In the genomic region with DNA sequence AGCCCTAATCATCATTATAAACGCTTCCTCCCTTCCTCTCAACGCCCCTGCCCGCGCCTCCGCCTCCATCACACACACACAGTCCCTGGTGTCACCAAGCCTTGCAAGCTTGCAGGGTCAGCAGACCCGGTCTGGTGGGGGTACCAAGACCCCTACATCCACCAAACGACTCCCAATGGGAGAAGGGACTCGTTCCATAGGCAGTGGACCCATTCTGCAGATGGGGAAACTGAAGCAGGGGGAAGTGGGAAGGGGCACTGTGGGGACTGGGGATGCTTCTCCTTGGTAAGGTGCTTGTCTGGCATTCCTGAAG, we compare ENCODE assay signal across 12 mouse cellular contexts. TPM values are rescaled to one million over a fixed set of nuclear protein-coding genes. Genes with fewer than 3 reads are reported as not detected.
DNase-seq lines count a peak whose midpoint lies in the region; ATAC-seq lines count a peak whose summit lies in the region.
"Had no signal": no experiment of that assay in that cellular context is flagged by ENCODE, and none has a peak within 500 bp of the region (broad histone marks: within the 10 kb centered on the region; RNA-seq: fewer than 3 reads in every experiment).

No protein-coding gene starts in this region.

- intact Hi-C loops in heart, postnatal 14 days (cut with DNase I), result no loop called here

- WGBS in heart, embryonic 16.5 days, result 9% methylated on average over 8 of the region's 8 CpGs
- WGBS in embryonic facial prominence, embryonic 12.5 days, result 13% methylated on average over 8 of the region's 8 CpGs
- 12% methylated on average over 8 of the region's 8 CpGs for WGBS in hindbrain, embryonic 10.5 days
- WGBS in midbrain, embryonic 10.5 days, result 16% methylated on average over 8 of the region's 8 CpGs

- no peaks in the 10 kb centered on the region for H3K4me1 ChIP-seq in heart, embryonic 16.5 days (ENCODE audit: control insufficient read depth, insufficient read depth, low read length)
- H3K4me1 ChIP-seq in embryonic facial prominence, embryonic 12.5 days, result peaks cover 15% of the 10 kb centered on the region
- H3K4me1 ChIP-seq in hindbrain, embryonic 10.5 days (replicated peaks), result peaks cover 38% of the 10 kb centered on the region
- peaks cover 37% of the 10 kb centered on the region for H3K4me1 ChIP-seq in midbrain, embryonic 10.5 days

- DNase-seq in heart, postnatal 14 days, result no peak
- DNase-seq in hindbrain, embryonic 10.5 days (ENCODE audit: low spot score), result no peak
- no peak for DNase-seq in midbrain, embryonic 10.5 days (ENCODE audit: low spot score)
- DNase-seq in cerebellum, adult 9-11 months, result no peak
- DNase-seq: thymus, postnatal 4 days had no signal

- H3K9ac ChIP-seq in heart, embryonic 16.5 days (ENCODE audit: low read length), result no peak overlapping the region
- H3K9ac ChIP-seq in embryonic facial prominence, embryonic 12.5 days, result no peak overlapping the region
- H3K9ac ChIP-seq: liver, embryonic 14.5 days had no signal

- H3K9me3 ChIP-seq in heart, embryonic 16.5 days (replicated peaks; ENCODE audit: control insufficient read depth, low read length), result peaks cover 9% of the 10 kb centered on the region
- H3K9me3 ChIP-seq in embryonic facial prominence, embryonic 12.5 days, result no peaks in the 10 kb centered on the region
- H3K9me3 ChIP-seq in hindbrain, embryonic 10.5 days, result peaks cover 14% of the 10 kb centered on the region
- peaks cover 16% of the 10 kb centered on the region; the same call in 1 of the 2 replicates for H3K9me3 ChIP-seq in midbrain, embryonic 10.5 days (replicated peaks)

- no peak for ATAC-seq in heart, embryonic 16.5 days (replicated peaks; ENCODE audit: extremely low read depth, insufficient read depth, low FRiP score)
- no peak for ATAC-seq in embryonic facial prominence, embryonic 12.5 days (ENCODE audit: insufficient number of reproducible peaks, insufficient read depth, low FRiP score, low TSS enrichment)
- no peak for ATAC-seq in granulocyte monocyte progenitor cell, adult 5-6 weeks (replicated peaks; ENCODE audit: poor library complexity, severe bottlenecking)
- ATAC-seq in monocyte, adult 5-6 weeks (replicated peaks; ENCODE audit: insufficient number of reproducible peaks, low FRiP score, low TSS enrichment, poor library complexity, severe bottlenecking), result no peak

- H3K4me3 ChIP-seq in heart, embryonic 16.5 days (ENCODE audit: low read length), result peak overlapping the region; percentile 17; the same call in 1 of the 2 replicates
- H3K4me3 ChIP-seq in embryonic facial prominence, embryonic 12.5 days, result 0 out of 2 replicates have a peak overlapping the region, but pooled peaks have one; percentile 4
- H3K4me3 ChIP-seq in hindbrain, embryonic 10.5 days, result peak overlapping the region; percentile 34
- H3K4me3 ChIP-seq in midbrain, embryonic 10.5 days, result peak overlapping the region; percentile 41

- H3K36me3 ChIP-seq in heart, embryonic 16.5 days (ENCODE audit: control insufficient read depth, insufficient read depth), result no peaks in the 10 kb centered on the region
- H3K36me3 ChIP-seq in embryonic facial prominence, embryonic 12.5 days, result no peaks in the 10 kb centered on the region
- H3K36me3 ChIP-seq in hindbrain, embryonic 10.5 days, result no peaks in the 10 kb centered on the region
- no peaks in the 10 kb centered on the region for H3K36me3 ChIP-seq in midbrain, embryonic 10.5 days

- H3K27ac ChIP-seq in heart, embryonic 16.5 days (ENCODE audit: low read length), result no peak overlapping the region
- H3K27ac ChIP-seq in embryonic facial prominence, embryonic 12.5 days, result no peak overlapping the region
- peak overlapping the region; percentile 66 for H3K27ac ChIP-seq in hindbrain, embryonic 10.5 days
- peak overlapping the region; percentile 76 for H3K27ac ChIP-seq in midbrain, embryonic 10.5 days (replicated peaks)
- H3K27ac ChIP-seq: liver, embryonic 14.5 days had no signal

- H3K27me3 ChIP-seq in heart, embryonic 16.5 days (ENCODE audit: control insufficient read depth, insufficient read depth, low read length), result peaks cover 64% of the 10 kb centered on the region
- H3K27me3 ChIP-seq in embryonic facial prominence, embryonic 12.5 days, result peaks cover 66% of the 10 kb centered on the region
- H3K27me3 ChIP-seq in hindbrain, embryonic 10.5 days (ENCODE audit: insufficient read depth, poor library complexity, severe bottlenecking), result peaks cover 95% of the 10 kb centered on the region
- H3K27me3 ChIP-seq in midbrain, embryonic 10.5 days (ENCODE audit: low read depth, poor library complexity, severe bottlenecking), result peaks cover 93% of the 10 kb centered on the region

- H3K4me2 ChIP-seq in heart, embryonic 16.5 days (ENCODE audit: low read depth, low read length), result peak overlapping the region; percentile 55
- H3K4me2 ChIP-seq in embryonic facial prominence, embryonic 12.5 days (replicated peaks), result peak overlapping the region; percentile 32

RNA-seq across cellular contexts. Expression of gene Uncx, which starts 42.4 kb away (rescaled TPM):
- not detected in 2 replicates for polyA plus RNA-seq in heart, embryonic 16.5 days (2015; fragmentation: Nextera tagmentation; extraction: Ambion mirVana)
- total RNA-seq in heart, postnatal 14 days (2021), result not detected
- polyA plus RNA-seq in embryonic facial prominence, embryonic 12.5 days (2016; fragmentation: Nextera tagmentation; extraction: Ambion mirVana), result 5.0 and 6.4 TPM in 2 replicates
- polyA plus RNA-seq in hindbrain, embryonic 10.5 days (2016; fragmentation: Nextera tagmentation; extraction: Ambion mirVana), result 14.0 and 61.1 TPM in 2 replicates
- polyA plus RNA-seq in midbrain, embryonic 10.5 days (2016; fragmentation: Nextera tagmentation; extraction: Ambion mirVana), result 18.8 and 36.7 TPM in 2 replicates
- total RNA-seq in granulocyte monocyte progenitor cell, adult 5-6 weeks (2014; fragmentation: Nextera tagmentation), result not detected in 2 replicates
- not detected in 2 replicates for total RNA-seq in granulocyte monocyte progenitor cell, adult 5-6 weeks (2017)
- total RNA-seq in monocyte, adult 5-6 weeks (2017), result not detected in 3 replicates
- total RNA-seq: layer of hippocampus, adult 8-10 months had no signal
- polyA plus RNA-seq: gonadal fat pad, adult 2 months; liver, embryonic 14.5 days had no signal

Comparison
In these comparisons a context has a peak if more than half of its experiments do, and no peak if none do; other contexts are left out.
1. H3K27ac ChIP-seq: peak in hindbrain, embryonic 10.5 days (single experiment) and midbrain, embryonic 10.5 days (single experiment); none in heart, embryonic 16.5 days (single experiment) and embryonic facial prominence, embryonic 12.5 days (single experiment).
2. Peak in every context shown above with its lines, with median percentiles within 50 percentile points of each other: H3K4me3 ChIP-seq.